Mouse (Mus musculus) kidney, adult 2 months (tissue): ENCODE results near the gene Lpar2. TPM values are rescaled to one million over a fixed set of nuclear protein-coding genes. Genes with fewer than 3 reads are reported as not detected.

Experiments used
- DNase-seq: peaks from one replicate; pipeline ENCODE4 v3.0.0; 2021
- H3K27ac ChIP-seq: fragments of 200-500 bp; 2 replicates; pipeline ENCODE4 v1.5.1; 2012; ENCODE audit warnings: low read depth, low read length, control low read depth, inconsistent platforms; ENCODE audit not compliant: insufficient read depth
- H3K27me3 ChIP-seq: fragments of 200-500 bp; replicated peaks from 2 replicates; pipeline ENCODE4 v1.6.1; 2012; ENCODE audit warnings: mild to moderate bottlenecking, moderate library complexity, low read length, inconsistent platforms; ENCODE audit not compliant: control insufficient read depth, insufficient read depth
- H3K36me3 ChIP-seq: fragments of 200-500 bp; 2 replicates; pipeline ENCODE4 v1.6.1; 2012; ENCODE audit warnings: mild to moderate bottlenecking, moderate library complexity, low read length, inconsistent platforms; ENCODE audit not compliant: control insufficient read depth, insufficient read depth
- H3K4me1 ChIP-seq: fragments of 200-500 bp; 2 replicates; pipeline ENCODE4 v1.6.1; 2011; ENCODE audit warnings: low read length; ENCODE audit not compliant: control insufficient read depth, insufficient read depth
- H3K4me3 ChIP-seq: fragments of 200-500 bp; 2 replicates; pipeline ENCODE4 v1.5.1; 2011; ENCODE audit warnings: mild to moderate bottlenecking, low read depth, low read length, control low read depth; ENCODE audit not compliant: insufficient read depth
- CTCF ChIP-seq: fragments of 200-500 bp; conservative IDR thresholded peaks from 2 replicates; pipeline ENCODE4 v1.5.1; 2011; ENCODE audit warnings: low read depth, mild to moderate bottlenecking, control low read depth, low read length, moderate library complexity, mixed read lengths; ENCODE audit not compliant: insufficient read depth, insufficient read length
- POLR2A ChIP-seq: fragments of 200-500 bp; IDR thresholded peaks from one replicate; pipeline ENCODE4 v1.6.1; 2011; ENCODE audit warnings: low read depth, low read length, control low read depth
- WGBS: fragments of 180-500 bp; shearing (Covaris S2); methylation state at CpG from one replicate; pipeline ENCODE4 v1.1.7; 2018; 5-methylcytosine and 5-hydroxymethylcytosine counted together
- polyA plus RNA-seq: library from polyadenylated mRNA; depleted of rRNA; stranded (reverse); fragments of >200 nt; gene quantifications from 2 replicates; pipeline ENCODE4 v1.2.3, GENCODE M21; 2012

Lpar2 gene
- polyA plus RNA-seq, 1 experiment: 6.4 TPM

DNA sequence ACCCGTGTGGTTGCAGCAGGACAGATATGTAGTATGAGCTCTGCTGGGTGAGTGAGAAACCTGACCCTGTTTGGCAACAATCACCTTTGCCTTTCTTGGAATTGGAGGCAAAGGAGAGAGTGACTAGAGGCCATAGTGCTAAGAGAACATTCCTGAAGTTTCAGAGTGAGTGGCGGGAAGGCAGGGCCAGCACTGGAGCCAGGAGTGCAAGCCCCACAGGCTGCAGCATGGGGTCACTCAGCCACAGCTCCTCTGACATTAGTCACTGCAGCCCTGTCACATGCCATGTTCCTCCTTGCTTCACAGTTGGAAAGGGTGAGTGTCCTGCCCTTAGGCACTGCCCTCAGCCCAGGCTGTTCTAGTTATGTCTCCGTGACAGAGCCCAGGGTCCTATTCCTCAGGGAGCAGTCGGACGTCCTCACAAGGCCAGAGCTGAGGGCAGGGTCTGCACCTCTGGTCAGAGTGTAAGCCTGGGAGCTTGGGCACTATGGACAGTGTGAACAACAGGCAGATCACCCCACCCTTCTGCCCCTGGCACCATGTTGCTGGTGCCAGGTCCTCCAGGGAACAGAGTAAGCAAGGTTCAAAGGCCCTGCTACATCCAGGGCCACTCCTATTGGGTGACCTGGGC lies 45.6 kb downstream of the Lpar2 start:
- DNase-seq: peak; percentile 72
- 59% methylated on average over 5 of the region's 5 CpGs for WGBS
- Histone ChIP-seq H3K27ac (no peak overlapping the region), H3K4me3 (no peak overlapping the region), H3K4me1 (peaks cover 7% of the 10 kb centered on the region; the same call in 1 of the 2 replicates), H3K27me3 (no peaks in the 10 kb centered on the region), H3K36me3 (no peaks in the 10 kb centered on the region)
- TF ChIP-seq CTCF (no peak), POLR2A (no peak)

DNA sequence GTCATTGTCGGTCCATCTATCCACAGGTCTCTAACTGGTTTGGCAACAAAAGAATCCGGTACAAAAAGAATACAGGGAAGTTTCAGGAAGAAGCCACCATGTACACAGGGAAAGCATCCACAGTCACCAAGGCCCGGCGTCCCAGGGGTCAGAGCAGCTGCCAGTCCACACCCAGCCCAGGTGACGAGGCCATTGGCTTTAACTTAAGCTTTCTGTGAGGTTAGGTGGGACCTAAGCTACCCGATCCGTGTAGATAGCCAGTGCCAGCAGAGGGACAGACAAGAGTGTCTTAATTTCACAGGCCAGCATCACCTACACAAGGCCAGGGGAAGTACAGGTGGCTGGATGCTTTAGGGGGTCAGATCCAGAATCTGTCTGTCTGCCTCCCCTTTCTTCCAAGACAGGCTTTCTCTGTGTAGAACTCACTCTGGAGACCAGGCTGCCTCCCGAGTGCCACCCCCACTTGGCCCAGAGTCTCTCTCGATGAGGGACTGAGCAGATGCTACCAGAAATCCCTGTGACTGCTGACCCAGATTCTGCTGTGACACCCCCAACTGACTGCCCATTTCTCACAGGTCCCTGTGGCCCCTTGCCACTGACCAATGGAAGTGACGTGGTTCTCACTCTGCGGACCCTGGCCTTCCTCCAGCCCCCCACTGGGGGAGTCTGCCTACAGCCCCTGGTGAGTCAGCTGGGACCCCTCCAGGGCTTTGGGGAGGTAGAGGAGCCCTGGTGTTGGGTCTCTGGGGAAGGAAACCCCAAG lies 48.0 kb downstream of the Lpar2 start:
- Histone ChIP-seq H3K27ac (no peak overlapping the region), H3K4me1 (peaks cover 7% of the 10 kb centered on the region; the same call in 1 of the 2 replicates), H3K4me3 (no peak overlapping the region), H3K27me3 (no peaks in the 10 kb centered on the region), H3K36me3 (no peaks in the 10 kb centered on the region)
- TF ChIP-seq POLR2A (no peak), CTCF (no peak)
- DNase-seq: no peak
- 88% methylated on average over 11 of the region's 11 CpGs for WGBS

GRCm38 (mm10) chr8:69870907-69871306 lies 48.7 kb downstream of the Lpar2 start:
- no peak overlapping the region for H3K27ac ChIP-seq
- no peak for DNase-seq
- WGBS: 81% methylated on average over 6 of the region's 6 CpGs
- no peaks in the 10 kb centered on the region for H3K36me3 ChIP-seq
- peaks cover 7% of the 10 kb centered on the region; the same call in 1 of the 2 replicates for H3K4me1 ChIP-seq
- no peaks in the 10 kb centered on the region for H3K27me3 ChIP-seq
- TF ChIP-seq CTCF: no peak
- H3K4me3 ChIP-seq: no peak overlapping the region

DNA sequence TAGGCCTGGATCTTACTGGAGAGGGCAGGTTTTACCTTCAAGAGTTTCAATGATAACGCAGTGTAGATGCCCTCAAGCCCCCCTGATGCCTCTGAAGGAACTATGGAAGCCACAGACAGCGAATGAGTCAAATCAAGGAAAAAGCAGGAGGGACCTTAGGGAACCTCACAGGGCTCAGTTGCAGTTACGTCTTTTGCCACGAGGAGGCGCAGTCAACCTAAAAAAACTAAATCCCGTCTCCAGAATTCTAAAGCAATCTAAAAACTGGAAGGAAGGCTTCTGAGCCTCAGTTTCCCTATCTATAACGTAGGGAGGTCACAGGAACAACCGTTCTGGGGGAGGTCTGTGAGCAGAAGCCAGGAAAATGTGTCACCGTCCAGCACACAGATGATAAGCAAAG lies 51.9 kb downstream of the Lpar2 start:
- H3K36me3 ChIP-seq: no peaks in the 10 kb centered on the region
- no peak overlapping the region for H3K4me3 ChIP-seq
- peak; percentile 58 for DNase-seq
- no peaks in the 10 kb centered on the region for H3K27me3 ChIP-seq
- TF ChIP-seq POLR2A (no peak), CTCF (peak; percentile 75)
- H3K4me1 ChIP-seq: no peaks in the 10 kb centered on the region
- 11% methylated on average over 9 of the region's 9 CpGs for WGBS
- no peak overlapping the region for H3K27ac ChIP-seq

- DNase-seq: no peak
- no peak overlapping the region for H3K4me3 ChIP-seq
- H3K4me1 ChIP-seq: no peaks in the 10 kb centered on the region
- no peak for TF ChIP-seq POLR2A
- no peak for TF ChIP-seq CTCF
- no peaks in the 10 kb centered on the region for H3K27me3 ChIP-seq
- no peaks in the 10 kb centered on the region for H3K36me3 ChIP-seq
- 61% methylated on average over 13 of the region's 13 CpGs for WGBS
- H3K27ac ChIP-seq: no peak overlapping the region
These were observed 52.4 kb downstream of the Lpar2 start for GRCm38 (mm10) chr8:69874654-69875053.

DNA sequence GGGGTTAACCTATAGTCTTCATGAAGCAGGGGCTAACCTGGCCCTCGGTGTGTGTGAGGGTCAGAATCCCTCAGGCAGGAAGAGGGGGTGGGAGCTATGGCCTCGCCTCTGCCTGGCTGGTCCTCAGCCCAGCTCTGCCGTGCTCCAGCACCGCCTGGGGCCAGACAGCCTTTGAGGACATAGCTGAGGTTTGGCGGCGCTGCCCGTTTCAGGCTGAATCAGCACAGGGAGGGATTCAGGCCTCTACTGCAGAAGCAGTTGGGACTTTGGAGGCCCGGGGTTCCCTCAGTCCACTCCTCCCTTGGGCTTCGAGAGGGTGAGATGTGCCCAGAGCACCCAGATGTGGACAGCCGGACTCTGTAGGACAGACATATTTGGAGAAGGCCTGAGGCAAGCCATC lies 53.9 kb downstream of the Lpar2 start:
- TF ChIP-seq CTCF (no peak), POLR2A (no peak)
- no peaks in the 10 kb centered on the region for H3K27me3 ChIP-seq
- H3K4me1 ChIP-seq: no peaks in the 10 kb centered on the region
- no peak overlapping the region for H3K27ac ChIP-seq
- DNase-seq: no peak
- H3K4me3 ChIP-seq: no peak overlapping the region
- no peaks in the 10 kb centered on the region for H3K36me3 ChIP-seq
- 48% methylated on average over 10 of the region's 10 CpGs for WGBS

DNA sequence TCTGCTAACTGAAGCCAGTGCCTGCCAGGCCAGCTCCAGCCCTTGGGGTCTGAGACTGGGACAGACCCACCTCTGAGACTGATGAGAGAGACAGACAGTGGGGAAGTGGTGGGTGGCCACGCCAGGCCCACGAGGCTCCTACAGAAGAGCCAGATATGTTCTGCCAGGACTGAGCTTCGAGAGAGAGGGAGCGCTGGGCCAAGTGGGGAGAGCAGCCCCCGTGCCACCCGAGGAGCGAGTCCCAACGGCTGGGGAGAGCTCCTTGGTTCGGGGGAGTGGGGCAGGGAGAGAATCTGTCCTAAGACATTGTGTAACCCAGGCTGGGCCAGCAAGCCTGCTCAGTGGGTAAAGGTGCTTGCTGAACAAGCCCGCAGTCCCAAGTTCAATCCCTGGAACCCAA lies 54.7 kb downstream of the Lpar2 start:
- Histone ChIP-seq H3K36me3 (no peaks in the 10 kb centered on the region), H3K27me3 (no peaks in the 10 kb centered on the region), H3K27ac (no peak overlapping the region), H3K4me3 (no peak overlapping the region), H3K4me1 (no peaks in the 10 kb centered on the region)
- TF ChIP-seq CTCF: no peak
- TF ChIP-seq POLR2A: no peak
- DNase-seq: no peak
- 77% methylated on average over 10 of the region's 10 CpGs for WGBS

DNA sequence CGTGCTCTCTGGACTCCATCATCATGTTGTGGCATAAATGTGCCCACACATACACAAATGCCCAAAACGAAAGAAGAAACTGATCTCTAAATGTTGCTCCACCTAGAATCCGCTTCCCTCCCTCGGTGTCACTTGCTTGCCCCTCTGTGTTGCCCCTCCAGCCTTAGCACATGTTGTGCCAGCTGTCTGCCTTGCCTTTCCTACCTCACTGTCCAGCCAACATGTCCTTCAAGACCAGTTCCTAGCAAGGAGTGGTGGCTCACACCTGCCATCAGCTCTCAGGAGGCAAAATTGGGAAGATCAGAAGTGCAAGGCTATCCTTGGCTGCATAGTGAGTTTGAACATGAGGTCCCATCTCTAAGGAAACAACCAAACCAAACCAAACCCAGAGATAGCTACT lies 55.2 kb downstream of the Lpar2 start:
- Histone ChIP-seq H3K36me3 (no peaks in the 10 kb centered on the region), H3K27ac (no peak overlapping the region), H3K4me3 (no peak overlapping the region), H3K27me3 (no peaks in the 10 kb centered on the region), H3K4me1 (no peaks in the 10 kb centered on the region)
- WGBS: 91% methylated on average over 4 of the region's 4 CpGs
- DNase-seq: no peak
- TF ChIP-seq POLR2A (no peak), CTCF (no peak)
